Mouse (Mus musculus) hindbrain, postnatal 0 days (tissue): Measurements from ENCODE around the gene Cdh23. TPM values are rescaled to one million over a fixed set of nuclear protein-coding genes. Genes with fewer than 3 reads are reported as not detected.

Source experiments
- ATAC-seq: fragments of 200-750 bp; cut with Nextera tagmentation; 2 replicates; pipeline ENCODE4 v1.8.0; 2017; ENCODE audit warnings: mild to moderate bottlenecking, moderate TSS enrichment, moderate library complexity
- DNase-seq: peaks from one replicate; pipeline ENCODE4 v3.0.0-alpha.2; 2015; ENCODE audit warnings: low spot score
- H3K27ac ChIP-seq: fragments of 300-500 bp; sonication (generic); 2 replicates; pipeline ENCODE4 v1.5.1; 2014; ENCODE audit warnings: mild to moderate bottlenecking
- H3K27me3 ChIP-seq: fragments of 300-500 bp; sonication (generic); 2 replicates; pipeline ENCODE4 v1.6.1; 2014; ENCODE audit warnings: low read length, mixed read lengths; ENCODE audit not compliant: insufficient read depth
- H3K36me3 ChIP-seq: fragments of 300-500 bp; sonication (generic); 2 replicates; pipeline ENCODE4 v1.6.1; 2014; ENCODE audit warnings: low read length, mixed read lengths; ENCODE audit not compliant: insufficient read depth
- H3K4me1 ChIP-seq: fragments of 300-500 bp; sonication (generic); 2 replicates; pipeline ENCODE4 v1.6.1; 2014; ENCODE audit warnings: antibody characterized with exemption, low read length, mixed read lengths; ENCODE audit not compliant: insufficient read depth
- H3K4me2 ChIP-seq: fragments of 300-500 bp; sonication (generic); 2 replicates; pipeline ENCODE4 v1.6.1; 2014; ENCODE audit warnings: low read depth, mild to moderate bottlenecking, low read length, moderate library complexity, mixed read lengths
- H3K4me3 ChIP-seq: fragments of 300-500 bp; sonication (generic); 2 replicates; pipeline ENCODE4 v1.5.1; 2014; ENCODE audit warnings: low read length
- H3K9ac ChIP-seq: fragments of 300-500 bp; sonication (generic); replicated peaks from 2 replicates; pipeline ENCODE4 v1.6.1; 2014; ENCODE audit warnings: mild to moderate bottlenecking, low read length, moderate library complexity, mixed read lengths
- H3K9me3 ChIP-seq: fragments of 300-500 bp; sonication (generic); 2 replicates; pipeline ENCODE4 v1.6.1; 2016; ENCODE audit warnings: low read length, mixed read lengths
- CTCF ChIP-seq: IDR thresholded peaks from 2 replicates; pipeline ENCODE4 v1.5.1; 2016; ENCODE audit warnings: antibody characterized with exemption, control low read depth, low read depth
- WGBS: fragments of 180-500 bp; shearing (Covaris S2); extraction: QIAGEN DNeasy Blood & Tissue Kit; methylation state at CpG from one replicate; pipeline ENCODE4 v1.1.7; 2014; 5-methylcytosine and 5-hydroxymethylcytosine counted together
- polyA plus RNA-seq: library from polyadenylated mRNA; unstranded; fragments of >200 nt; fragmentation: Nextera tagmentation; extraction: Ambion mirVana; gene quantifications from 2 replicates; pipeline ENCODE4 v1.2.1, GENCODE M21; 2015
- total RNA-seq: library from RNA; depleted of rRNA; stranded (reverse); fragments of >200 nt; gene quantifications from 2 replicates; pipeline ENCODE4 v1.2.3, GENCODE M21; 2014

Cdh23 gene
- total and polyA plus RNA-seq, 2 experiments from 2014 or later, result 3.5 to 31.8 TPM

DNA sequence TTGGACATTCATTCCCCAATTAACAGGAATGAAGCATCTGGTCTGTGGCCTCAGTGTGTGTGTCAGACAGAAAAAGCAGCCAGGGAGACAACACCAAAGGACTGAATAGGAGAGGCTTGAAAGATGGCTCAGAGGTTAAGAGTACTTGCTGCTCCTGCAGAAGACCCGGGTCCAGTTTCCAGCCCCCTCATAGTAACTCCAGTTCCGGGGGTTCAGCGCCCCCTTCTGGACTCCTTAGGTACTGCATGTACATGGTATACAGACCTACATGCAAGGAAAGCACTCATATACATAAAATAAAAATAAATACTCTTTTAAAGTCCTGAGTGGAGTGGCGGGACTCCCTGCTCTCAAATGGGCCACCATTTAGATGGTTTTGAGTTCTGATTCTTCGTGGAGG lies 83.4 kb downstream of the Cdh23 start:
- no peaks in the 10 kb centered on the region for H3K4me1 ChIP-seq
- no peak overlapping the region for H3K27ac ChIP-seq
- no peak overlapping the region for H3K4me3 ChIP-seq
- H3K36me3 ChIP-seq, result no peaks in the 10 kb centered on the region
- TF ChIP-seq CTCF, result peak; percentile 44; the same call in 1 of the 2 replicates
- H3K4me2 ChIP-seq, result no peak overlapping the region
- H3K9ac ChIP-seq, result no peak overlapping the region
- ATAC-seq (no peak), DNase-seq (no peak)
- no peaks in the 10 kb centered on the region; the same call in 1 of the 2 replicates for H3K27me3 ChIP-seq
- no peaks in the 10 kb centered on the region for H3K9me3 ChIP-seq
- WGBS, result 26% methylated on average over 5 of the region's 5 CpGs

DNA sequence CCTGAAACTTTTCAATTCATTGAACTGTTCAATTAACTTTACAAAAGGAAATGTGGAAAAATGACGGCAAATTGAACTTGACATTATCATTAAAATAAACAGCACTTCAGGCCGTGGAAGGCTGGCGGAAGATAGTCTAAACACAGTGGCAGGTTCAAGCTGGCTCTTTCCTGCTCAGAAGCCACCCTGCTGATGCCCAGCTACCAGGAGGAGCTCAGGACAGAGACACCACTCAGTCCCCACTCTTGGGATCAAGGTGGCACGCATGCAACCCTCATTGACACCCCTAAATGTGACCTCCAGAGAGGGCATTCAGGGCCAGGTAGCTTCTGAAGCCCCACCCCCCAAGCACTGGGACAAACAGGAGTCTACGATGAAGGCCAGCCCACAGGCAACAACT lies 89.1 kb downstream of the Cdh23 start:
- Histone ChIP-seq H3K4me2 (no peak overlapping the region), H3K36me3 (no peaks in the 10 kb centered on the region), H3K4me1 (no peaks in the 10 kb centered on the region), H3K27me3 (no peaks in the 10 kb centered on the region), H3K4me3 (no peak overlapping the region), H3K9ac (no peak overlapping the region), H3K27ac (no peak overlapping the region), H3K9me3 (no peaks in the 10 kb centered on the region)
- DNase-seq (no peak), ATAC-seq (no peak)
- 68% methylated on average over 5 of the region's 5 CpGs for WGBS
- TF ChIP-seq CTCF, result no peak

DNA sequence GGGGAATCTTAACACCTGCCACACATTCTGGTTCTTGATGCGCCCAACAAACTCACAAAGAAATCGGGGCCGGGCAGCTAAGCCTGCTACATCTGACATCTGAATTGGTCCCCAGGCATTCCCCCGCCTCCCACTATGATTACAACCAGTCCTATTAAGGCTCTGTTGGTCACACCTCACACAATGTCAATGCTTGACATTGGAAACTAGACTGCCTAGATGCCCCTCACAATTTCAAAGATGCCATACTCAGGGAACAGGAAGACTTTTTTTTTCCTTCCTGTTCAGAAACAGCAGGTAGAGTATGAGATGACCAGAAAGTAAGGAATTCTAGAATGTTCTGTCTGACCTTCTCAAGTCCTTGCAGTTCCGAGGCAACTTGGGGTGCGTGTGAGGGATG lies 89.6 kb downstream of the Cdh23 start:
- no peak overlapping the region for H3K9ac ChIP-seq
- no peaks in the 10 kb centered on the region for H3K27me3 ChIP-seq
- 89% methylated on average over 6 of the region's 6 CpGs for WGBS
- no peak overlapping the region for H3K27ac ChIP-seq
- no peak for TF ChIP-seq CTCF
- no peak for DNase-seq
- H3K4me2 ChIP-seq, result no peak overlapping the region
- no peak for ATAC-seq
- no peak overlapping the region for H3K4me3 ChIP-seq
- H3K36me3 ChIP-seq, result no peaks in the 10 kb centered on the region
- no peaks in the 10 kb centered on the region for H3K9me3 ChIP-seq
- H3K4me1 ChIP-seq, result no peaks in the 10 kb centered on the region

DNA sequence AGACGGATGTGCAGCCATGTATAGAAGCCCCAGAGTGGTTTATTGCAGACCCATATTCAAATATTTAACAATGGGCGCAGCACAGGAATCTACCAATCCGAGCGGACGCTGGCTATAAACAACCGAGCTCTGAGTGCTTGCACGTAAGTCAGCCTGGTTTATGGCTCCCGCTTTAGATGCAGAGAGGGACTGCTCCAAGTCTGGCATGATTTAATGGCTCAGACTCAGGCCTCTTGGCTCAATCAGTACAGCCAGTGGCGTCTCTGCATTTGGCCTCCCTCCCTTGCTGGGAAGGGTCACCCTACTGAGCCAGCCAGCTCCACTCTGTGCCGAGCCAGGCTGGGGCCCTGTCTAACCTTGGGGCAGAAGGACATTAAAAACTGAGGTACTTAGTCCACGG lies 94.1 kb downstream of the Cdh23 start:
- no peak overlapping the region for H3K27ac ChIP-seq
- no peak for TF ChIP-seq CTCF
- no peak overlapping the region for H3K4me2 ChIP-seq
- no peaks in the 10 kb centered on the region for H3K4me1 ChIP-seq
- H3K27me3 ChIP-seq, result peaks cover 6% of the 10 kb centered on the region; the same call in 1 of the 2 replicates
- no peaks in the 10 kb centered on the region for H3K9me3 ChIP-seq
- ATAC-seq, result no peak
- WGBS, result 76% methylated on average over 11 of the region's 11 CpGs
- H3K36me3 ChIP-seq, result no peaks in the 10 kb centered on the region
- H3K4me3 ChIP-seq, result no peak overlapping the region
- no peak overlapping the region for H3K9ac ChIP-seq
- peak; percentile 20 for DNase-seq

DNA sequence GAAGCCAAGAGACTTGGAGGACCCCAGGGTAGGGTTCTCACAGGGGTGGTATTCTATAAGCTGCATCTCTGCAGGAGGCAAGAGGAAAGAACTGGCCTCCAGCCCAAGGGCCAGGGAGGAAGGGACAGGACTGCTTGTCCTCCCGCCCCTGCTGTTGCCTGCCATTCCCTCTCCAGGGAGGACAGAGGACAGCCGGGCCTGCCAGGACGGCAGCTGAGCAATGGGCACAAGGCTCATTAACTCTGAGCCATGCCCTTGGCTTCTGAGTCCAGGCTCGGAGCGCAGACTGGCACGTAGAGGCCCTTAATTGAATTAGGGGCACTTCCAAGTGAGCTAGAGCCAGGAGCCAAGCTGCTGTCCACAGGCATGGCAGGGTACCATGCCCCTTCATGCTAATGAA lies 101.1 kb downstream of the Cdh23 start:
- H3K4me1 ChIP-seq, result peaks cover 14% of the 10 kb centered on the region; the same call in 1 of the 2 replicates
- no peak for TF ChIP-seq CTCF
- peak; percentile 73 for ATAC-seq
- H3K36me3 ChIP-seq, result no peaks in the 10 kb centered on the region
- no peak overlapping the region for H3K4me2 ChIP-seq
- WGBS, result 30% methylated on average over 6 of the region's 6 CpGs
- H3K27me3 ChIP-seq, result 0 out of 2 replicates have a peak, but pooled peaks cover 13% of the 10 kb centered on the region
- no peaks in the 10 kb centered on the region for H3K9me3 ChIP-seq
- peak; percentile 80 for DNase-seq
- H3K27ac ChIP-seq, result no peak overlapping the region
- H3K9ac ChIP-seq, result no peak overlapping the region
- no peak overlapping the region for H3K4me3 ChIP-seq

DNA sequence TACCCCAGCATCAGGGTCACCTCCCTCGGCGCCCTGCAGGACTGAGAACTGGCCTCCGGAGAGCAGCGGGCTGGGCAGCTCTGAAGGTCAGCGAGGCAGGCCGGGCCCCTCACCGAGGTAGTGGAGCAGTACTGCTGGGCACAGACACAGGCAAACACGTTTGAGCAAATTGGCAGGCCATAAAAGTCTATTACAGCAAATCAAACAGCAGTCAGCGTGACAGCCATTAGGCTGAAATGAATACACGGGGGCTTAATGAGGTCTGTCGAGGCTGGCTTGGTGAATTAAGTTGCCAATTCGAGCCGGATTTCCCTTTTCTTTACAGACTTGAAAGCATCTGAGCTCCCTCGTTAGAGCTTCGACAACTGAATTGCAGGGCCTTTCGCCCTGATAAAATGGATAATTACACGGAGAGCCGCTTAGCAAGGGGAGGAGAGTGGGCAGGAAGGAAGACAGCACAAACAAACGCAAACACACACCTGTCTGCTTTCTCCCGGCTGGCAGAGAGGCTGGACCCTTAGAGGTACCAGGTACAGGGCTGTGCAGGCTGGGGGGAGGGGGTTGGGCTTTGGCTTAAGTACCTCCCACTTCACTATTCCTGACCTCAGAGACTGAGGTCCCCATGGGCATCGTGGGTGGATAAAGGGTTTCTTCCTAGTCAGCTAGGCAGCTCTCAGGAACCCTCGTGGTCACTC lies 103.3 kb downstream of the Cdh23 start:
- ATAC-seq, result peak; percentile 22; the same call in 1 of the 2 replicates
- WGBS, result 16% methylated on average over 22 of the region's 22 CpGs
- no peaks in the 10 kb centered on the region for H3K9me3 ChIP-seq
- H3K4me1 ChIP-seq, result peaks cover 14% of the 10 kb centered on the region; the same call in 1 of the 2 replicates
- peak; percentile 70 for DNase-seq
- no peak overlapping the region for H3K4me3 ChIP-seq
- TF ChIP-seq CTCF, result no peak
- H3K9ac ChIP-seq, result no peak overlapping the region
- no peaks in the 10 kb centered on the region for H3K36me3 ChIP-seq
- H3K4me2 ChIP-seq, result no peak overlapping the region
- no peak overlapping the region for H3K27ac ChIP-seq
- H3K27me3 ChIP-seq, result 0 out of 2 replicates have a peak, but pooled peaks cover 14% of the 10 kb centered on the region

DNA sequence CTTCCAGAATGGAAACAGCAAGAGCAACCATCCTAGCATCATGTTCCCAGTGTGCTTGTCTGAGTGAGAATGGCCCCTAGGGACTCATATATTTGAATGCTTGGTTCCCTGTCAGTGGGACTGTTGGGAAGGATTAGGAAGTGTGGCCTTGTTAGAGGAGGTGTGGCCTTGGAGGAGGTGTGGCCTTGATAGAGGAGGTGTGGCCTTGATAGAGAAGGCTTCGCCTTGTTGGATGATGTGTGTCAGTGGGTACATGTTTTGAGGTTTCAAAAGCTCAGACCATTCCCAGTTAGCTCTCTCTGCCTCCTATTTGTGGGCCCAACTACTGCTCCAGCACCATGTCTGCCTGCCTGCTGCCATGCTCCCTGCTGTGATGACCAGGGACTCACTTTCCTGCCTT lies 105.0 kb downstream of the Cdh23 start:
- no peak for ATAC-seq

More for the DNA sequence above, 105.0 kb downstream of the Cdh23 start:
- no peak for DNase-seq
- Histone ChIP-seq H3K36me3 (no peaks in the 10 kb centered on the region), H3K9ac (no peak overlapping the region), H3K4me3 (no peak overlapping the region), H3K27ac (no peak overlapping the region), H3K27me3 (0 out of 2 replicates have a peak, but pooled peaks cover 8% of the 10 kb centered on the region), H3K4me2 (no peak overlapping the region), H3K9me3 (no peaks in the 10 kb centered on the region), H3K4me1 (peaks cover 14% of the 10 kb centered on the region; the same call in 1 of the 2 replicates)
- WGBS, result 79% methylated on average over 1 of the region's 1 CpGs
- no peak for TF ChIP-seq CTCF
